Mouse (Mus musculus) olfactory bulb, adult 2 months (tissue): Measurements from ENCODE around the gene Limch1.

Experiments used
- CTCF ChIP-seq: fragments of 200-500 bp; IDR thresholded peaks from 2 replicates; pipeline ENCODE4 v1.5.1; 2012; ENCODE audit warnings: low read depth, mild to moderate bottlenecking, low read length, moderate library complexity; ENCODE audit not compliant: insufficient read depth
- POLR2A ChIP-seq: fragments of 200-500 bp; IDR thresholded peaks from 2 replicates; pipeline ENCODE4 v1.6.1; 2012; ENCODE audit warnings: mild to moderate bottlenecking, low read depth, low read length, moderate library complexity; ENCODE audit not compliant: insufficient read depth

GRCm38 (mm10) chr5:67011985-67012384 is 266.4 kb downstream of the Limch1 start:
- no peak for TF ChIP-seq CTCF
- no peak for TF ChIP-seq POLR2A
